Mouse (Mus musculus): ENCODE data around the gene Zdhhc8.

GRCm38 (mm10) chr16:18186798-18187197, 48.1 kb downstream of the Zdhhc8 start:
- no peak for TF ChIP-seq POLR2A (IDR thresholded peaks at IDR 0.05; ENCODE audit: borderline replicate concordance, control insufficient read depth, low read depth, low read length)
- no peak for TF ChIP-seq CTCF (IDR thresholded peaks at IDR 0.05; ENCODE audit: control insufficient read depth, insufficient read depth, low read length)
